Mouse (Mus musculus) CH12.LX (cell line): Measurements from ENCODE around the gene Usp7.

Experiments used
- CTCF ChIP-seq, 2 experiments: IDR thresholded peaks in 1 of 2; conservative IDR thresholded peaks in 1 of 2; 2 replicates each; pipeline ENCODE4 v1.5.1; 2011 to 2012; ENCODE audit warnings: low read depth in 2 of 2, low read length in 2 of 2, improper control_type of control experiment in 1 of 2, inconsistent platforms in 1 of 2, mild to moderate bottlenecking in 1 of 2, moderate library complexity in 1 of 2
- ELF1 ChIP-seq: IDR thresholded peaks from 2 replicates; pipeline ENCODE4 v1.6.1; 2014; ENCODE audit warnings: low read depth, mild to moderate bottlenecking, inconsistent platforms, low read length, improper control_type of control experiment
- PAX5 ChIP-seq: IDR thresholded peaks from 2 replicates; pipeline ENCODE4 v1.6.1; 2012; ENCODE audit warnings: low read length, inconsistent platforms, mixed read lengths
- POLR2A ChIP-seq: IDR thresholded peaks from 2 replicates; pipeline ENCODE4 v1.6.1; 2011; ENCODE audit warnings: low read depth, mild to moderate bottlenecking, improper control_type of control experiment, low read length
- RAD21 ChIP-seq: IDR thresholded peaks from 2 replicates; pipeline ENCODE4 v1.6.1; 2011; ENCODE audit warnings: low read depth, mild to moderate bottlenecking, low read length, improper control_type of control experiment, moderate library complexity
- SIN3A ChIP-seq: IDR thresholded peaks from 2 replicates; pipeline ENCODE4 v1.6.1; 2012; ENCODE audit warnings: low read length, improper control_type of control experiment, inconsistent platforms
- ZKSCAN1 ChIP-seq: IDR thresholded peaks from 2 replicates; pipeline ENCODE4 v1.6.1; 2012; ENCODE audit warnings: low read depth, inconsistent platforms, low read length, improper control_type of control experiment, borderline replicate concordance

GRCm38 (mm10) chr16:8838921-8839320, 46.8 kb upstream of the Usp7 start:
- TF ChIP-seq CTCF (conservative IDR thresholded peaks at IDR 0.05 in 1 of 2, IDR thresholded peaks at IDR 0.05 in 1 of 2; ENCODE audit: low read depth in 2 of 2, low read length in 2 of 2) = no peak
- no peak for TF ChIP-seq ELF1
- no peak for TF ChIP-seq SIN3A
- TF ChIP-seq PAX5 = no peak
- TF ChIP-seq ZKSCAN1 = no peak
- TF ChIP-seq POLR2A = no peak
- no peak for TF ChIP-seq RAD21
